Mouse (Mus musculus): Measurements from ENCODE around the gene Fem1a. TPM values are rescaled to one million over a fixed set of nuclear protein-coding genes. Genes with fewer than 3 reads are reported as not detected.

Gene Fem1a
- 10 to 100 TPM; 36.4 to 37.1 TPM for total RNA-seq (2021)
- long read RNA-seq, experiment 1, full-length matches to known transcripts: 44 of 44 reads
- long read RNA-seq, experiment 1, partial matches to known transcripts: 0 of 44 reads
- long read RNA-seq, experiment 1, other reads (novel, unspliced or antisense): 0 of 44 reads
- long read RNA-seq, experiment 2, full-length matches to known transcripts: 42 of 42 reads
- long read RNA-seq, experiment 2, partial matches to known transcripts: 0 of 42 reads
- long read RNA-seq, experiment 2, other reads (novel, unspliced or antisense): 0 of 42 reads

DNA sequence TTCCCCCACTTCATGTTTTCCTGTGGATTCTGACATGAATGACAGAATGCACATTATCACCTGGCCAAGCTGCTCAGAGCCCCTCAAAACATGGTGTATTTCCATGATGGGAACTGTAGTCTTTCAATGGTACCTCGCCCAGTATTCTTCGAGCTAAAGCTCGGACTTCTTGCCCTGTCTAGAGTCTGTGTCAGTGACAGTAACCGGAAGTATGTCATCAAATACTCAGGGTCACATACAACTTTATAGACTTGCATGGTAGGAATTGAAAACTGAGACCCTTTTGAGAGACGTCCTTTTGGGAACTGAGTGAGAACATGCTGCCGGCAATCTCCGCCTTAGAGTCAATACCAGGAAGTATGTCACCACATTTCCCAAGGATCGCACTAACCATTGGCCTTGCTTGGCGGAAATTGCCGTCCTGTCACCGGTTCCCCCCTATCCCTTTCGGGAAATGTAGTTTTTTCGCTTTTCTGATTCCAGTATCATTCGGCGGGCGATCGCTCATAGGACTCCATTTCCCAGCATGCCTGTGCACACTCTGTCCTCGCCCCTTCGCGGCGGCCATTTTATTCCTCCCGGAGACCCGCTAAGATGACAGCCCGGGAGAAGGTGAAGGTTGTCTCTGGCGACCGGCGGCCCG lies at the start of gene Fem1a:
Fem1a (plus strand) TSS at position 572 of the 643 bp plus-strand sequence.
- TF ChIP-seq CTCF (conservative IDR thresholded peaks at IDR 0.05): no peak
- H3K27ac ChIP-seq: peak within 1 kb of the TSS; percentile 92
- H3K4me3 ChIP-seq: peak within 1 kb of the TSS; percentile 67
- peak; percentile 91 to 99 for DNase-seq (ENCODE audit: low spot score in 2 of 2)

- no peak for TF ChIP-seq CTCF (conservative IDR thresholded peaks at IDR 0.05)
- Histone ChIP-seq H3K27ac (no peak overlapping the region), H3K4me3 (no peak overlapping the region)
- no peak for DNase-seq (ENCODE audit: low spot score in 2 of 2)
These were observed 49.5 kb upstream of the Fem1a start for GRCm38 (mm10) chr17:56206986-56207674.

GRCm38 (mm10) chr17:56207963-56208530 lies 48.6 kb upstream of the Fem1a start:
- no peak for TF ChIP-seq CTCF (conservative IDR thresholded peaks at IDR 0.05)
- no peak for DNase-seq (ENCODE audit: low spot score in 2 of 2)
- Histone ChIP-seq H3K27ac (no peak overlapping the region), H3K4me3 (no peak overlapping the region)

- DNase-seq (ENCODE audit: low spot score in 2 of 2): no peak
- Histone ChIP-seq H3K4me3 (no peak overlapping the region), H3K27ac (no peak overlapping the region)
- TF ChIP-seq CTCF (conservative IDR thresholded peaks at IDR 0.05): no peak
These were observed 47.8 kb upstream of the Fem1a start for GRCm38 (mm10) chr17:56208821-56209220.

- Histone ChIP-seq H3K4me3 (no peak overlapping the region), H3K27ac (peak overlapping the region; percentile 23; the same call in 1 of the 2 replicates)
- no peak for DNase-seq (ENCODE audit: low spot score in 2 of 2)
- TF ChIP-seq CTCF (conservative IDR thresholded peaks at IDR 0.05): no peak
These were observed 45.5 kb upstream of the Fem1a start for GRCm38 (mm10) chr17:56211090-56211489.

DNA sequence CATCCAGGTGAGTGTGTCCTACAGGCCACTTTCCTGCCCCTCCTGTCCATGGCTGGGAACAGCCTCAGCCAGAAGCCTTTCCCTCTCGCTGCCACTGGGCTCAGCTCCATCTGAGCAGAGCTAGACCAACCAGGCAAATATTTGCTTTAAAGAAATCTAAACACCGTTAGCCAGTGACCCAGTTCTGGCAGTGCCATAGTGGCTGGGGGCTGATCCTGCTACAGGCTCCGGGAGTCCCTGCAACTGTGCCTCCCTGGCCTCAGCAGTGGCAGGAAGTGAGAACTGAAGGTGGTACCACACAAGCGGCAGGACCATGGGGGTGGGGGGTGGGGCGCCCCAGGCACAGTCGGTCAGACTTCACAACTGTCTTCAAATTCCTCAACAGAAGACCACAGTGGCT lies 43.9 kb upstream of the Fem1a start:
- Histone ChIP-seq H3K4me3 (no peak overlapping the region), H3K27ac (no peak overlapping the region)
- no peak for DNase-seq (ENCODE audit: low spot score in 2 of 2)
- TF ChIP-seq CTCF (conservative IDR thresholded peaks at IDR 0.05): no peak

DNA sequence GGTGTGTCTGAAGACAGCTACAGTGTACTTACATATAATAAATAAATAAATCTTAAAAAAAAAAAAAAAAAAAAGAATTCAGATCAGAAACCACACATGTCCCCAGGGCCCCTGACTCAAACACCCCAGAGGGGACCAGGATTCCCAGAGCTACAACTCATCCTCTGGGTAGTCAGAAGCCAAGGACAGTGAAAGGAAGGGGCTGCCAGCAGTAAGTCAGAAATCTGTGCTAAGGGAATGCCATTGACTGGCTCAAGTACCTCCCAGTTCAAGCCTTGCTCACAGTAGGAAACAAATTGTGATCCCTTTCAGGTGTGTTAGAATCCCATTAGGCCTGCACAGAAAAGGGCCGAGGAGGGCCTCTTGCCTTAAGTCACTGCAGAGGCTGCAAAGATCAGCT lies 42.4 kb upstream of the Fem1a start:
- Histone ChIP-seq H3K27ac (no peak overlapping the region), H3K4me3 (no peak overlapping the region)
- no peak for DNase-seq (ENCODE audit: low spot score in 2 of 2)
- no peak for TF ChIP-seq CTCF (conservative IDR thresholded peaks at IDR 0.05)

GRCm38 (mm10) chr17:56217670-56218069 lies 38.9 kb upstream of the Fem1a start:
- DNase-seq (ENCODE audit: low spot score in 2 of 2): no peak
- peak overlapping the region; percentile 71 for H3K4me3 ChIP-seq
- peak overlapping the region; percentile 98 for H3K27ac ChIP-seq
- no peak for TF ChIP-seq CTCF (conservative IDR thresholded peaks at IDR 0.05)

DNA sequence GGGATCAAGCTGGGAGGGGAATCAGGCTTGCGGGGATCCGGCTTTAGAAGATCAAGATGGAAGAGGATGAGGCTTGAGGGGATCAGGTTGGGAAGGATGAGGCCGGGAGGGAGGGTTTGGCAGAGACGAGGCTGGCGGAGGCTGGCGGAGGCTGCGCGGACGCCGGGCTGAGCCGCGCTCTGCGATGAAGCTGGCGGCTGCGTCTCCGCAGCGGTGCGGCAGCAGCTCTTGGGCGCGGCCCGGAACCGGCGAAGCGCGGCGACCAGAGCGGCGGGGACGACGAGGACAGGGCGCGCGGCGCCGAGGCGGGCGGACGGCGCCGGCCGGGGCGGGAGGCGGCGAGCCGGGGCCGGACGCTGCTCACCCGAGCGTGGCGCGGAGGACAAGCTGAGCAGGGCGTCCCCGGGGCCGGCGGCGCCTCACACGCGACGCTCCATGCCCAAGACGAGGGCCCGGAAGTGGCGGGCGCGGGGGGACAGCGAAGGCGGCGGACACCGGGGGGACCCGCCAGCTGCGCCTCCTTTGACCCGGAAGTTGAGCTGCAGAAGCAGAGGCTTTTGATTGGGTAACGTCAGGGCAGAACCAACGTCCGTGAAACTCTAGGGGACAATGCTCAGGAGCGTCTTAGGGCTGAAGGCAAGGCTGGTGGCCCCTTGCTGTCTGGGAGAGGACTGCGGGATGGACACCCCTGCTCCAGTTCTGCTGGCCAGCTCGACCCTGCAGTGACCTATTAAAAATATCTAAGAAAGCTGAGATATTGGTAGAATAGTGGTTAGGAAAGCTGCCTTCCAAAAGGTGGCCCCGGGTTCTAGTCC lies 38.0 kb upstream of the Fem1a start, which contains the start of gene Dpp9:
Dpp9 (minus strand) TSS at position 529 of the 815 bp plus-strand sequence.
- TF ChIP-seq CTCF (conservative IDR thresholded peaks at IDR 0.05): peak; percentile 66
- Histone ChIP-seq H3K27ac (peak within 1 kb of the TSS; percentile 98), H3K4me3 (peak within 1 kb of the TSS; percentile 71)
- peak; percentile 89 to 93 for DNase-seq (ENCODE audit: low spot score in 2 of 2)

DNA sequence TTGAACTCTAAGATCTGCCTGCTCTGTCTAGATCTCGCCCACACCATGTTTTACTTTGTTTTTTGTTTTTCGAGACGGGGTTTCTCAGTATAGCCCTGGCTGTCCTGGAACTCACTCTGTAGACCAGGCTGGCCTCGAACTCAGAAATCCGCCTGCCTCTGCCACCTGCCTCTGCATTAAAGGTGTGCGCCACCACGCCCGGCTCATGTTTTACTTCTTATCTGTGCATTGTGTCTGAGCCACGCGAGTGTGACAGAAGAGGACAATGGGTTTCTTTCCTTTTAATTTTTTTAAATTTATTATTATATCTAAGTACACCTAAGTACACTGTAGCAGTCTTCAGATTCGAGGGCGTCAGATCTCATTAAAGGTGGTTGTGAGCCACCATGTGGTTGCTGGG lies 37.4 kb upstream of the Fem1a start:
- TF ChIP-seq CTCF (conservative IDR thresholded peaks at IDR 0.05): no peak
- no peak for DNase-seq (ENCODE audit: low spot score in 2 of 2)
- Histone ChIP-seq H3K27ac (peak overlapping the region; percentile 98), H3K4me3 (peak overlapping the region; percentile 71)

- H3K27ac ChIP-seq: 0 out of 2 replicates have a peak overlapping the region, but pooled peaks have one; percentile 5
- no peak overlapping the region for H3K4me3 ChIP-seq
- DNase-seq (ENCODE audit: low spot score in 2 of 2): no peak
- TF ChIP-seq CTCF (conservative IDR thresholded peaks at IDR 0.05): no peak
These were observed 36.8 kb upstream of the Fem1a start for GRCm38 (mm10) chr17:56219805-56220204.

GRCm38 (mm10) chr17:56224916-56225315 lies 31.7 kb upstream of the Fem1a start:
- Histone ChIP-seq H3K4me3 (no peak overlapping the region), H3K27ac (no peak overlapping the region)
- no peak for DNase-seq (ENCODE audit: low spot score in 2 of 2)
- TF ChIP-seq CTCF (conservative IDR thresholded peaks at IDR 0.05): no peak
